Mouse (Mus musculus): Measurements from ENCODE around the gene Rgs5.

DNA sequence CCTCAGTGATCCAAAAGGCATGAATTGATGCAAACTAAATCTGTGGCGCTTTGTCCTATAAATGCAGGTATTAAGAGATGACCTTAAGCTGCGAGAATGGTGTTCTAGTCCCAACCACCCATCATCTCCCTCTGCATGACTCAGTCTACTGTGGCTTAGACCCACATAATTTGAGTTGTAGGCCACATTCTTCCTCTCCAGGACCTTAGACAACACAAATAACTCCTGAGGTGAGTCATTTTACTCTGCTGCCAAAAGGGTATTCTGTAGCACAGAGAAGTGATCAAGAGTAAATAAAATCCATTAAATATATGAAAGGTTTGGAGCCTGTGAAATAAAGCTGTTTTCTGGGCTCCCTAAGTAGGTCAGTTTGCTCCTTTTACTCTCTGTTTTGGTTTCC, 43.9 kb downstream of the Rgs5 start:
- TF ChIP-seq POLR2A (IDR thresholded peaks at IDR 0.05; ENCODE audit: insufficient read depth, low read depth, low read length): no peak
- no peak for TF ChIP-seq CTCF (IDR thresholded peaks at IDR 0.05)
- TF ChIP-seq EP300 (IDR thresholded peaks at IDR 0.05; ENCODE audit: insufficient read depth, low read depth, low read length): no peak
